Mouse (Mus musculus) stomach, postnatal 0 days (tissue): Measurements from ENCODE around the gene Gm9936.

Experiments
- CTCF ChIP-seq: IDR thresholded peaks from 2 replicates; pipeline ENCODE4 v1.5.1; 2016; ENCODE audit warnings: antibody characterized with exemption, low read depth, mild to moderate bottlenecking, moderate library complexity
- EP300 ChIP-seq: optimal IDR thresholded peaks from 2 replicates; pipeline ENCODE3; 2016; ENCODE audit warnings: antibody characterized with exemption

- TF ChIP-seq CTCF (no peak), EP300 (no peak)
Observed at GRCm38 (mm10) chr5:114877487-114877886, 19.0 kb upstream of the Gm9936 start.
